Mouse (Mus musculus) granulocyte monocyte progenitor cell, adult 5-6 weeks (primary cell): ENCODE data around the gene Spen. TPM values are rescaled to one million over a fixed set of nuclear protein-coding genes. Genes with fewer than 3 reads are reported as not detected.
A peak's percentile ranks its signal among the peaks of the same experiment; 100 is the strongest.

Experiments used
- ATAC-seq: replicated peaks from 2 replicates; pipeline ENCODE4 v1.8.0; 2016; ENCODE audit warnings: mild to moderate bottlenecking, moderate TSS enrichment, inconsistent platforms; ENCODE audit not compliant: poor library complexity, severe bottlenecking
- total RNA-seq, 2 experiments: library from RNA; stranded (forward) in 1 of 2; stranded (reverse) in 1 of 2; fragments of 200-712, 200-1000 nt in 1 of 2; fragments of >200 nt in 1 of 2; fragmentation: Nextera tagmentation in 1 of 2; gene quantifications; 2 replicates each; pipeline ENCODE4 v1.2.3; 2014 to 2017

Spen gene
- total RNA-seq, 2 experiments from 2014 or later = 25.5 to 37.8 TPM

DNA sequence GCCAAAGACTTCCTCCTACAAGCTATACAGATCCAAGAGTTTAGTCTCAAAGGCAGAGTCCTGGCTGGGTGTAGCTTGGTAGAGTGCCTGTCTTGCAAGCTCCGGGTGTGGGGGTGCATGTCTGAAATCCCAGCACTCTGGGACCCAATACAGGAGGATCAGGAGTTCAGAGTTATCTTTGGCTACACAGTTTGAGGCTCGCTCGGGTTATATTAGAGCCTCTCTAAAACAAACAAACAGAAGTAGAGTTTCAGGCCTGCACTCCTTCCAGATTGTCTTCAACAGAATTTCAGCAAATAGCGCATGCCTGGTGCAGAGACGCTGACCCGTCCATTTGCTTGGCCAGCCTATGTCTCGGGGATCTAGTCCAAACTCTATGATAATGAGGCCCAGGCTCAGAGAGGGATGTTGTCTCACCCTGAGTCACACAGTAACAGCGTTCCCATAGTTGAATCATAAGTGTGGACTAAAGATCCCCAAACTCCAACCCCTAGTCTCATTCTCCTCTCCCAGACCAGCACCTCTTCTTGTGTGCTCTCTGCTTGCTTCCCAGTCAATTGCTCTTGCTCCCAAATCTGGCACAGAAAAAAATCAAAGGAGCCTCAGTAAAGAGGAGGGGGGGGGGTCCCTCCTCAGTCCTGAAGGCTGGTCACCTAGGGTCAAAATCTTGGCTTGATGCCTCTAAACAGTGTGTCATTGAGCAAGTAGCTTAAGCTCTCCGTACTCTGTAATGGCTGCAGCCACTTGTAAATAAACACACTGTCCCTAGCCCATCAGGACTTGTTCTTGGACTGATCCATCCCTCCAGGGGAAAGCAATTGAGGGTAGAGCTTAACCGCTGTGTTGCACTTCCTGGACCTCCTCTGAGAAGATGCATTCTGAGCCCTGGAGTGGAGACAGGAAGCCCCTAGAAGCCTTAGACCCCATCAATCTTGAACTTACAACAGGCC, 111.3 kb downstream of the Spen start:
- no peak for ATAC-seq

DNA sequence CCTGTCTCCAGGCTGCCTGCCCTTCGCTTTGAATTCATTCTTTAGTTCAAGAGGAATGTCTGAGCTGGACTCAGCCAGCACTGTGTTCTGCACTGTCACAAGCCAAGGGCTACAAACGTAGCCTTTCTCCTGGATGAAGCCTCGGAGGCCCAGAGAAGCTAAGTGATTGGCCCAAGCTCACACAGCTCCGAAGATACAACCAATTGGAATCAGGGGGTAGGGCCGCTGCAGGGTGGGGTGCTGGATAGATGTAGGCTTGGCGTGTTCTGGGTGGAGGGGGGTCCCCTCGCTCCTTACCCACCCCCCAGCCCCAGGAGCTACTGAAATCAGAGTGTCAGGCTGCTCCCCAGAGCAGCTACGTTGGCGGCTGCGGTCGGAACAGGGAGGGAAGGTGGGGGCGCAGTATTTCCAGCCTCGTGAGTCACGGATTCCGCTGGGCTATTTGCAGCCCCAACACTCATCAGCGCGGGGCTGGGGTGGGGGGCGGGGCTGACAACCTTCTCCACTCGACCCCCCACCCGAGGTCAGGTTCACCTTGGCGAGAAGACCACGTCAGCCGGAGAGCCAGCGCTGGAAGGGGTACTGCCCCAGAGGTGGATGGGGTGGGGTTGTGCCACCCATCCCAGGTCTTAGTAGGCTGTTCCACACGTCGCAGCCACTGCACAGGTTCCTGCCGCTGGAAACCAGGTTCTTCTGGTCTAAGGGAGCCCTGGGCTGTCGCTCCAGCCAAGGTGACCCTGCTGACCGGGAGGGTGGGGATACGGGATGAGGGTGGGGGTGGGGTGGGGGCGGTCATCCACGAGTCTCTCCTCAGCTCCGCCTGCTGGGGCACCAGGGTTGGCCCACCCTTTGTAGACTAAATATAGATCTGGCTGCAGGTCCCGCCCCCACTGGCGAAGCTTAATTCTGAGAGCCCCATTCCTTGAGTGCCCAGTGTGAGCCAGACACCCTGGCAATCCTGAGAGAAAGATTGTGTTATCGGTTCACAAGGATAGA, 112.6 kb downstream of the Spen start:
- peak; percentile 69 for ATAC-seq

DNA sequence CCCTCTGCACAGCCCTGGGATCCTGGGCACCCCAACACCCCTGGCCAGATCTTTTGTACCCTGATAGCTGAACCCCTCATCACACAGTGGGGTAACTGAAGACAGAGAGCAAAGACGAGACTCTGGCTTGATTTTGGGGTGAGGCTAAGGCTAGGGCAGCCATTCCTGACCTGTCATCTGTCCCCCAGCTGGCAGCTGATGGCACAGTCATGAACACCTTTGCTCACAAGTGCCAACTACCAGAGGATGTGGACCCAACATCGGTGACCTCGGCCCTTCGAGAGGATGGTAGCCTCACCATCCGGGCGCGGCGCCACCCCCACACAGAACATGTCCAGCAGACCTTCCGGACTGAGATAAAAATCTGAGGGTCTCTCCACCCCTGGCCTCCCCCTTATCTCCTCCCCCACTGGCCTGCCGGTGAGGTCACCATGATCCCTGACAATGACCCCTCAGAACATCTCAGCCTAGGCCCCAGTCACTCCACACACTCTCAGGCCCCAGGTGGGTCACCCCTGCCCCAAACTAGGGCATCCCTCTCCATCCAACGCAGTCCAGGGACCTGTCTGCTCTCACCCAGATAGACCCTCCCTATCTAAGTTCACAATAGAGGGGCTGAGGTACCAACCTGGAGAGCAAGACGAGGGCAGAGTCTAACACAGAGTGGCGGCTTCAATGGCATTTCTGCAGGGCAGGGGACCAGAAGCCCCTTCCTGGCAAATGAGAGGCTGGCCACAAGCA, 114.5 kb downstream of the Spen start:
- ATAC-seq = no peak

DNA sequence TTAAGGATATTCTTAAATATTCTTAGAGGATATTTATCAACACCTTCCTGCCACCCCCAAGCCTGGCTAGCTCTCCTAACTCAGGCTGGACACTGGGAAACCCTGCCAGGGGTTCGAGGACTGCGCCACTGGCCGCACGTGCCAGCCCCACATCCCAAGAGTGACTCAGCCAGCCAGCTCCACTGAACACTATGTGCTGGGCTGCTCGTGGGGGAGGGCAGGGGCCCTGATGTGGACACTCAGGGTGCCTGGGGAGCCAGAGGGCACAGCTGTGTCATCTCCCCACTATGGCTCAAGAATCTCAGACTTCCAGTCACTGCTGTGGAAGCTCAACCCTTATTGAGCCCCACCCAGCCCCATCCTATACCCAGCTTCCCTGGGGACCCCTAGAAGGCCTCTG, 115.1 kb downstream of the Spen start:
- no peak for ATAC-seq

DNA sequence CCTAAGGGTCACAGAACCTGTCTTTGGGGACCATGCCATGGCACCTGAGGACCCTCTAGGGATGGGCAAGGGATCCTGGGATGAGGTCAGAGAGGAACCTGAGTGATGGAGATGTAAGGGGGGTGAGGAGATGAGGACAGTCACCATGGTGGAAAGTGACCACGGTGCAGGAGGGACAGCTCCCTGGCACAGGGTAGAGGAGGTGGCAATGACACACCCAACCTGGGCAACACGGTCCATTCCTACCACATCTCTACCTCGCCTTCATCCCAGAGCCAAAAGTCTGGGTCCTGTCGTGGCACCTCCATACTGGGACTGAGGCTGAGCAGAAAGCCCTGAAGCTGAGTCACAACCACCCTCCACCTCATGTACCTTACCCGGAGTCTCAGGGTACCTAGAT, 115.6 kb downstream of the Spen start:
- ATAC-seq = no peak

DNA sequence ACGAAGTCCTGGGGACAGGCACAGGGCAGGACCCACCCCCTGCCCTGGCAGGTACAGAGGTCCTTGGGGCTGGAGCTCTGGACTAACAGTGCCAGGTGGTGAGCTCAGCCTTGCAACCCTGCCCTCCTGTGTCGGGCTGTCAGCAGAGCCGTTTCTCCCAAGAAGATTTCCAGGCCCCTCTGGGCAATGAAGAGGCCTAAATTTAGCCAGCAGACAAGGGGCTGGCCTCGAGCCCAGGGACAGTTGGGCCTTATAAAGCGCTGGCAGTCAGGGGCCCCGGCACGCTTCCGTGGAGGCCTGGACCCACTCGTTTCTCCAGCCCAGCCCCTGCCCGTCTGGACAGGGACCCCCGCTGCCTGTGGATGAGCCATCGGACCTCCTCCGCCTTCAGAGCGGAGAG, 117.0 kb downstream of the Spen start:
- no peak for ATAC-seq

DNA sequence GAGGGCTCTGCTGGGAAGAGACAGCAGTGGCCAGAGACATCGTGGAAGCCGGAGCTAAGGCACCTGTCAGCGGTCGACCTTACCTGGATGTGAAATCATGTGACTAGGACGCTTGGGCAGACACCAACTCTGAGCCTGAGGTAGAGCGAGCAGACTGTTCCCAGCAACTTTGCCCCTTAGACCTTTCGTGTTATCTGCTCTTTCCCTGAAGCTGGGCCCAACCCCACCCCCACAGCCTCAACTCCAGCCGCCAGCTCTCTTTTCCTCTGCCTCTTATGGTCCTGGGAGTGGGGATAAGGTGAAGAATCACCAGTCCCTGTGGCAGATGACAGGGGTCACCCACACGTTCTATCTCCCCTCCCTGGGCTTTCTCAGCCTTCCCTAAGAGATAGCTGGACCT, 117.5 kb downstream of the Spen start:
- ATAC-seq = no peak

DNA sequence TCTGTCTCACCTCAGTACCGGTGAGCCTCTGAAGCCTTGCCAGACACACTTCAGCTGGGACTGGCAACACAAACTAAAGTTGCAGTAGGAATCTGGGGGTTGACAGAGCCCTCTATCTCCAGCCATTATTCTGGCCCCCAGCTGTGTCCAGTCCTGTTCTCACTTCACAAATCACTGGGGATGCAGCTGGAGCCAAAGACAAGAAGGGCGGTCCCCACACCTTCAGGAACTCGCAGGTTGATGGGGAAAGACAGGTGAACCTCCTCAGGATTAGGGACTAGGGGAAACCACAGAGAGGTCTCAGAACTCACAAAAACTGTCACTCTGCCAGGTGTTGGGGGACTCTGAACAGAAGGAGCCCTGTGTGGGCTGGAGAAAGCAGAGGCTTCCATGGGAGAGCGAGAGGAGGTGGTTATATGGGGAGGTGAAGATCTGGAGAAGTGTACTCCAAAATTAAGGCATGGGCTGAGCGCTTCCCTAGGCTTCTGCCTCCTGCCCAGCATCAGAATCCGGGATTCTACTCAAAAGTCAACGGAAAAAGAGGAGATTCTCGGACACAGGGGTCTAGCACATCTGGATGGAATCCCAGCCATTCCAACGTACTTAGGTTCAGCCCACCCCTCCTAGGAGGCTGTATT, 118.1 kb downstream of the Spen start, which contains the start of gene Hspb7:
TSS of gene Hspb7 (plus strand) at position 588 of the 638 bp plus-strand sequence.
- no peak for ATAC-seq

DNA sequence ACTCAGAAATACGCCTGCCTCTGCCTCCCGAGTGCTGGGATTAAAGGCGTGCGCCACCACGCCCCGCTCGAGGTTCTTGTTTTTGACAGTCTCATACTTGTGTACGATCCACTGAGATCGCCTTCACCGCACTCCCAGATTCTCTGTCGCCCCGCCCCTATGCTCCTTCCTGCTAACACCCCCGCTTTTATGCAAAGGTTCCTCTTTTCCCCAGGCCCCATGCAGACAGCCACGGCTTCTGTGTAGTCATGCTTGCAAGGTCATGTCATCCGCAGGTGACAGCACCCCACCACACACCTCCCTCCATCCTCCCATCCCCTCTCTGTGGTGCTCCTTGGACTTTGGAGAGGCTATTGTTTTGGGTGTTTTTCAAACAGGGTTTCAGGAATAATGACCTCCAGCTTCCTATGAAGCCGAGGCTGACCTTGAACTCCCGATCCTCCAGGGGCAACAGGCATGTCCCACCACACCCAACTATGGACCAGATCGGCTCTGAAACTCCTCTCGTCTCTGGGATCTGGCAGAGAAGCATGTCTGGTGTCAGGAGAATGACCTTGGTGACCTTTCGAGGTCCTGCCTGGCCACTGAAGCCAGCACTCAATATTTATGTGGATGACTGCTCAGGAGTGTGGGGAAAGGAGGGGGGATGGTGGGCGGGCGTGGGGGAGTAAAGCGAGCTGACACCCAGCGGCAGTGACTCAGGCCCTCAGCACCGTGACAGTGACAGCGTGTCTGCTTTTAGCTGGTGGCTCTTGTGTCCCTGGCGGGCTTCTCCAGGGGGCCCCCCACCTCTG, 118.8 kb downstream of the Spen start:
- peak; percentile 98 for ATAC-seq

Other genes with a start within 250 kb of the Spen start
- 0.88 TPM in 1 of 2 replicates, not detected in the other for gene Epha2, start 237.4 kb downstream of the Spen start, total RNA-seq (2014; fragmentation: Nextera tagmentation)
- gene Epha2, start 237.4 kb downstream of the Spen start, total RNA-seq (2017) = 0.10 TPM in 1 of 2 replicates, not detected in the other
- gene Fam131c, start 170.4 kb downstream of the Spen start, total RNA-seq (2014; fragmentation: Nextera tagmentation) = not detected in 2 replicates
- gene Fam131c, start 170.4 kb downstream of the Spen start, total RNA-seq (2017) = not detected in 2 replicates
- gene Clcnka, start 139.9 kb downstream of the Spen start, total RNA-seq (2014; fragmentation: Nextera tagmentation) = not detected in 2 replicates
- not detected in 2 replicates for gene Clcnka, start 139.9 kb downstream of the Spen start, total RNA-seq (2017)
- not detected in 2 replicates for gene Clcnkb, start 122.6 kb downstream of the Spen start, total RNA-seq (2014; fragmentation: Nextera tagmentation)
- gene Clcnkb, start 122.6 kb downstream of the Spen start, total RNA-seq (2017) = not detected in 2 replicates
- gene Hspb7, start 117.8 kb downstream of the Spen start, total RNA-seq (2014; fragmentation: Nextera tagmentation) = not detected in 2 replicates
- not detected in 2 replicates for gene Hspb7, start 117.8 kb downstream of the Spen start, total RNA-seq (2017)
- not detected in 2 replicates for gene Srarp, start 102.5 kb downstream of the Spen start, total RNA-seq (2014; fragmentation: Nextera tagmentation)
- not detected in 2 replicates for gene Srarp, start 102.5 kb downstream of the Spen start, total RNA-seq (2017)
- 10.0 and 18.4 TPM in 2 replicates for gene Zbtb17, start 93.9 kb downstream of the Spen start, total RNA-seq (2014; fragmentation: Nextera tagmentation)
- 19.9 and 28.9 TPM in 2 replicates for gene Zbtb17, start 93.9 kb downstream of the Spen start, total RNA-seq (2017)
- gene Fblim1, start 67.5 kb upstream of the Spen start, total RNA-seq (2014; fragmentation: Nextera tagmentation) = 0.11 and 0.36 TPM in 2 replicates
- gene Fblim1, start 67.5 kb upstream of the Spen start, total RNA-seq (2017) = not detected in 2 replicates
- 1.7 and 3.8 TPM in 2 replicates for gene Tmem82, start 80.0 kb upstream of the Spen start, total RNA-seq (2014; fragmentation: Nextera tagmentation)
- 0.72 TPM in 1 of 2 replicates, not detected in the other for gene Tmem82, start 80.0 kb upstream of the Spen start, total RNA-seq (2017)
- not detected in 2 replicates for gene Slc25a34, start 85.2 kb upstream of the Spen start, total RNA-seq (2014; fragmentation: Nextera tagmentation)
- not detected in 2 replicates for gene Slc25a34, start 85.2 kb upstream of the Spen start, total RNA-seq (2017)
- 11.5 and 17.0 TPM in 2 replicates for gene Plekhm2, start 126.3 kb upstream of the Spen start, total RNA-seq (2014; fragmentation: Nextera tagmentation)
- gene Plekhm2, start 126.3 kb upstream of the Spen start, total RNA-seq (2017) = 7.2 and 11.2 TPM in 2 replicates
- gene Rsc1a1, start 147.0 kb upstream of the Spen start, total RNA-seq (2014; fragmentation: Nextera tagmentation) = 6.8 and 15.2 TPM in 2 replicates
- gene Rsc1a1, start 147.0 kb upstream of the Spen start, total RNA-seq (2017) = 9.5 and 11.3 TPM in 2 replicates
- 27.4 and 32.9 TPM in 2 replicates for gene Ddi2, start 184.8 kb upstream of the Spen start, total RNA-seq (2014; fragmentation: Nextera tagmentation)
- 26.8 and 32.7 TPM in 2 replicates for gene Ddi2, start 184.8 kb upstream of the Spen start, total RNA-seq (2017)
- gene Agmat, start 208.1 kb upstream of the Spen start, total RNA-seq (2014; fragmentation: Nextera tagmentation) = not detected in 2 replicates
- gene Agmat, start 208.1 kb upstream of the Spen start, total RNA-seq (2017) = not detected in 2 replicates